Mouse (Mus musculus) kidney, adult 2 months (tissue): Measurements from ENCODE around the gene Fam213a.

Experiments used
- CTCF ChIP-seq: fragments of 200-500 bp; conservative IDR thresholded peaks from 2 replicates; pipeline ENCODE4 v1.5.1; 2011; ENCODE audit warnings: low read depth, mild to moderate bottlenecking, control low read depth, low read length, moderate library complexity, mixed read lengths; ENCODE audit not compliant: insufficient read depth, insufficient read length
- POLR2A ChIP-seq: fragments of 200-500 bp; IDR thresholded peaks from one replicate; pipeline ENCODE4 v1.6.1; 2011; ENCODE audit warnings: low read depth, low read length, control low read depth

DNA sequence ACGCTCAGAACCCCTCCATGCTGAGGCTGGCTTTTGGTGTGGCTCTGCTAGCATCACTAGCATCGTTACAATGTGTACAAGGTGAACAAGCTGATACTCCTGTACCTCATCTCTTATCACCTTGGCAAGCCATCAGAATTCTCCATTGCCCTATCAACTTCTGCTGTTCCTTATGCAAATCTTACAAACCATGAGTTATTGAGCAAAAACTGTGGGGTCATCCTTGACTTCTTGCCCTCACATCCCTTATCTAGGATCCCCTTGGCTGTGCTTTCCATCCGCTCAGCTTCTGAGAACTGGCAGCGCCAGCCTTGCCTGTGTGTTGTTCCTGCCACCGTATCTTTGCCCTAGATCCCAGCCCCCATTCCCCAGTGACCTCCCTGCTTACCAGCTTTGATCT lies 24.8 kb downstream of the Fam213a start:
- no peak for TF ChIP-seq CTCF
- no peak for TF ChIP-seq POLR2A
